Mouse (Mus musculus) hindbrain, embryonic 10.5 days (tissue): ENCODE results near the gene Tmem50b. TPM values are rescaled to one million over a fixed set of nuclear protein-coding genes. Genes with fewer than 3 reads are reported as not detected.

Experiments
- DNase-seq: peaks from one replicate; pipeline ENCODE4 v3.0.0-alpha.2; 2017; ENCODE audit warnings: low spot score
- H3K27ac ChIP-seq: fragments of 300-500 bp; sonication (generic); 2 replicates; pipeline ENCODE4 v1.5.1; 2016; ENCODE audit warnings: mild to moderate bottlenecking, moderate library complexity
- H3K27me3 ChIP-seq: fragments of 300-500 bp; sonication (generic); 2 replicates; pipeline ENCODE4 v1.6.1; 2016; ENCODE audit warnings: mild to moderate bottlenecking; ENCODE audit not compliant: poor library complexity, insufficient read depth, severe bottlenecking
- H3K36me3 ChIP-seq: fragments of 300-500 bp; sonication (generic); 2 replicates; pipeline ENCODE4 v1.6.1; 2016; ENCODE audit warnings: mild to moderate bottlenecking, moderate library complexity
- H3K4me1 ChIP-seq: fragments of 300-500 bp; sonication (generic); replicated peaks from 2 replicates; pipeline ENCODE4 v1.6.1; 2016; ENCODE audit warnings: mild to moderate bottlenecking
- H3K4me3 ChIP-seq: fragments of 300-500 bp; sonication (generic); 2 replicates; pipeline ENCODE4 v1.5.1; 2016; ENCODE audit warnings: mild to moderate bottlenecking, moderate library complexity
- H3K9me3 ChIP-seq: fragments of 300-500 bp; sonication (generic); 2 replicates; pipeline ENCODE4 v1.6.1; 2016; ENCODE audit warnings: mild to moderate bottlenecking, moderate library complexity
- WGBS: fragments of 180-500 bp; shearing (Covaris S2); methylation state at CpG from one replicate; pipeline ENCODE4 v1.1.7; 2016; 5-methylcytosine and 5-hydroxymethylcytosine counted together
- polyA plus RNA-seq: library from polyadenylated mRNA; unstranded; fragments of >200 nt; fragmentation: Nextera tagmentation; extraction: Ambion mirVana; gene quantifications from 2 replicates; pipeline ENCODE4 v1.2.1, GENCODE M21; 2016

Tmem50b gene
- polyA plus RNA-seq, 1 experiment from 2014 or later: 45.9 TPM

- whole genome bisulfite sequencing: 74% methylated on average over 10 of the region's 10 CpGs
- no peak overlapping the region for H3K27ac ChIP-seq
- peaks cover 5% of the 10 kb centered on the region; the same call in 1 of the 2 replicates for H3K4me1 ChIP-seq
- DNase-seq: no peak
- H3K4me3 ChIP-seq: no peak overlapping the region
- no peaks in the 10 kb centered on the region for H3K36me3 ChIP-seq
- H3K27me3 ChIP-seq: no peaks in the 10 kb centered on the region
- H3K9me3 ChIP-seq: no peaks in the 10 kb centered on the region
Measured at GRCm38 (mm10) chr16:91527051-91527450, 70.5 kb downstream of the Tmem50b start.

GRCm38 (mm10) chr16:91526274-91526673 lies 71.3 kb downstream of the Tmem50b start:
- no peak for DNase-seq
- 93% methylated on average over 6 of the region's 6 CpGs for WGBS
- H3K27me3 ChIP-seq: no peaks in the 10 kb centered on the region
- no peaks in the 10 kb centered on the region for H3K36me3 ChIP-seq
- peaks cover 5% of the 10 kb centered on the region; the same call in 1 of the 2 replicates for H3K4me1 ChIP-seq
- H3K4me3 ChIP-seq: no peak overlapping the region
- H3K27ac ChIP-seq: no peak overlapping the region
- H3K9me3 ChIP-seq: no peaks in the 10 kb centered on the region

Other genes starting within 250 kb of the Tmem50b start
- 27.8 and 29.3 TPM in 2 replicates for gene Ifnar2, start 225.0 kb downstream of the Tmem50b start, polyA plus RNA-seq
- not detected in 2 replicates for gene Gm21970, start 206.1 kb downstream of the Tmem50b start, polyA plus RNA-seq
- gene Il10rb, start 191.6 kb downstream of the Tmem50b start, polyA plus RNA-seq: 7.1 and 8.6 TPM in 2 replicates
- gene Ifnar1, start 112.6 kb downstream of the Tmem50b start, polyA plus RNA-seq: 49.8 and 50.5 TPM in 2 replicates
- gene Ifngr2, start 50.7 kb downstream of the Tmem50b start, polyA plus RNA-seq: 25.1 and 36.7 TPM in 2 replicates
- gene Dnajc28, start 21.2 kb upstream of the Tmem50b start, polyA plus RNA-seq: 3.2 and 4.5 TPM in 2 replicates
- 112 and 158 TPM in 2 replicates for gene Gart, start 49.2 kb upstream of the Tmem50b start, polyA plus RNA-seq
- gene Son, start 49.7 kb upstream of the Tmem50b start, polyA plus RNA-seq: 102 and 114 TPM in 2 replicates
- gene Donson, start 91.0 kb upstream of the Tmem50b start, polyA plus RNA-seq: 32.9 and 34.6 TPM in 2 replicates
- gene Cryzl1, start 131.2 kb upstream of the Tmem50b start, polyA plus RNA-seq: 65.1 and 71.6 TPM in 2 replicates
- gene Itsn1, start 131.5 kb upstream of the Tmem50b start, polyA plus RNA-seq: 50.7 and 55.5 TPM in 2 replicates